Mouse (Mus musculus): ENCODE results near the gene Gm49387. TPM values are rescaled to one million over a fixed set of nuclear protein-coding genes. Genes with fewer than 3 reads are reported as not detected.

Gene Gm49387
- polyA plus RNA-seq, 1 experiment: 0.32 TPM

DNA sequence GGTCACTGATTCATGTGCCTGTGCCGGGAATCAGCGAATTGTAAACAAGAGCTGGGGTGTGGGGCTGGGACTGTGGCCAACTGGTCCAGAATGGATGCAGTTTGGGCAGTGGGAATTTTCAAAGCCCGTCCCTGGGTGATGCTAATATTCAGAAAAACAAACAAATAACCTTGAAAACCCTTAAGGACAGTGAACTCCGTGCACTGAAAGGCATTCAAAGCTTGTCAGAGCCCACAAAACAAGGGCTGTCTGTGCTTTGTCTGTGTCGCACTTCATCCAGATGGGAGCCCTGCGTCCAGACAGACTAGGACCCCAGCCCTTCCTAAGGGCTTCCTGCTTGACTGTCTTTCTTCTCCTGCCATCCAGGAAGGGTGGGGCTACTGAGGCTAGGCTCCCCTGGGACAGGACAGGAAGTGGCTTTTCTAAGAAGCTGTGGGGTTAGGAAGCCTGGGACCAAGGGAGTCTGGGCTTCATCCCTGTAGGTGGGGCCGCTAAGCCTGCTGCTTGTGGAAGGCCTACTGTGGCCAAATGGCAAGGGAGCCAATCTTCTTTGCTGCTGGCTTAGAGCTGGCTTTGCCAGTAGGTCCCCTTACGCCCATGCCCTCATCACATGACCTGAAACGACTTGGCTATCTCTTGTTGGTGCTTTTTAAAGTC lies 22.0 kb upstream of the Gm49387 start:
- Histone ChIP-seq H3K4me3 (ENCODE audit: extremely low read depth, insufficient read depth, insufficient read length) (no peak overlapping the region), H3K4me1 (ENCODE audit: control insufficient read depth, insufficient read depth, insufficient read length) (peaks cover 32% of the 10 kb centered on the region; the same call in 1 of the 2 replicates), H3K27ac (ENCODE audit: insufficient read depth, low read length) (peak overlapping the region; percentile 89), H3K27me3 (ENCODE audit: control insufficient read depth, insufficient read depth, low read length) (no peaks in the 10 kb centered on the region), H3K36me3 (ENCODE audit: control insufficient read depth, insufficient read depth, low read length) (no peaks in the 10 kb centered on the region)
- DNase-seq (ENCODE audit: low read depth in 1 of 2, low spot score in 2 of 2): peak in 1 of 2 experiments; percentile 65
- TF ChIP-seq POLR2A (IDR thresholded peaks at IDR 0.05; ENCODE audit: low read depth, low read length): no peak
- 20% methylated on average over 9 of the region's 9 CpGs for WGBS

- WGBS: 1% methylated on average over 44 of the region's 44 CpGs
- H3K4me3 ChIP-seq (ENCODE audit: extremely low read depth, insufficient read depth, insufficient read length): peak overlapping the region; percentile 60
- TF ChIP-seq POLR2A (IDR thresholded peaks at IDR 0.05; ENCODE audit: low read depth, low read length): peak; percentile 42; the same call in 1 of the 2 replicates
- no peak for TF ChIP-seq CTCF (IDR thresholded peaks at IDR 0.05; ENCODE audit: extremely low read depth, insufficient read depth, insufficient read length, insufficient replicate concordance)
- H3K27ac ChIP-seq (ENCODE audit: insufficient read depth, low read length): peak overlapping the region; percentile 89
- no peaks in the 10 kb centered on the region for H3K27me3 ChIP-seq (ENCODE audit: control insufficient read depth, insufficient read depth, low read length)
- DNase-seq (ENCODE audit: low read depth in 1 of 2, low spot score in 2 of 2): peak; percentile 57 to 79
- H3K36me3 ChIP-seq (ENCODE audit: control insufficient read depth, insufficient read depth, low read length): no peaks in the 10 kb centered on the region
- peaks cover 32% of the 10 kb centered on the region; the same call in 1 of the 2 replicates for H3K4me1 ChIP-seq (ENCODE audit: control insufficient read depth, insufficient read depth, insufficient read length)
Measured at GRCm38 (mm10) chr14:31661671-31662554, 21.2 kb upstream of the Gm49387 start.

DNA sequence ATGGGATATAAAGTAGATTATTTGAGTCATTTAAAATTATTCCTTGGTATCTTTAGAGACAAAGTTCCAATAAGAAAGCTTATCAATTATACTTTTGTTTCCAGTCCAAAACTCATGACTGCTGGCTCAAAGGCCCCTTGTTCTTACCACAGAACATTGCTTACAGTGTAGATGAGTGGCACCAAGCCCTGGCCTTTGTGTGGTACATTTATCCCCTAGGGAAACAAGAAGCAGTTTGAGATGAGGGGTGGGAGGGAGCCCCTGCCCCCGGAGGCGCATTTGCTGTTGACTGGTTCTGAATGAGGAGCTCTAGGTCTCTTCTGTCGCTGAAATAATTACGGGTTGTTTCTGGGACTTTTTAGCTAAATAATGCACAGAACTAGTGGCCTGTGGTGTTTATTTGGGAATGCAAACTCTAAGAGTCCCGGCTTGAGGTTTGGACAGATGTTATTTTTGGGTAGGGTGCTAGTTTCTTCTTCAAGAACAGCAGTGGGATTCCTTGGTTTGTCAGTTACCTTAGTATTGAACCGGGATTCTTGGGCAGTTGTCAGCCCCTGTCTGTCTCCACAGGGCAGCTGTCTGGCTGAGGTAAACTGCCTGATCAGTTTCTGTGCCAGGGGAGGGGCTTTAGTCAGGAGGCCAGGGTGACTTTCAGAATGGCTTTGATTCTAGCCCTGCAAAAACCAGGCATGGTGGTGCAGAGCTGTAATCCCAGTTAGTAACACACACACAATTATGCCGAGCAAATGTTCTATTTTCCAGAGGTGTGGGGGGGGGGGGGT lies 19.8 kb upstream of the Gm49387 start:
- Histone ChIP-seq H3K4me1 (ENCODE audit: control insufficient read depth, insufficient read depth, insufficient read length) (peaks cover 29% of the 10 kb centered on the region; the same call in 1 of the 2 replicates), H3K27me3 (ENCODE audit: control insufficient read depth, insufficient read depth, low read length) (no peaks in the 10 kb centered on the region), H3K27ac (ENCODE audit: insufficient read depth, low read length) (no peak overlapping the region), H3K4me3 (ENCODE audit: extremely low read depth, insufficient read depth, insufficient read length) (no peak overlapping the region), H3K36me3 (ENCODE audit: control insufficient read depth, insufficient read depth, low read length) (no peaks in the 10 kb centered on the region)
- no peak for DNase-seq (ENCODE audit: low read depth in 1 of 2, low spot score in 2 of 2)
- TF ChIP-seq POLR2A (IDR thresholded peaks at IDR 0.05; ENCODE audit: low read depth, low read length) (no peak), CTCF (IDR thresholded peaks at IDR 0.05; ENCODE audit: extremely low read depth, insufficient read depth, insufficient read length, insufficient replicate concordance) (no peak)
- 58% methylated on average over 7 of the region's 7 CpGs for WGBS

GRCm38 (mm10) chr14:31659501-31660181 lies 19.0 kb upstream of the Gm49387 start:
- no peak for TF ChIP-seq POLR2A (IDR thresholded peaks at IDR 0.05; ENCODE audit: low read depth, low read length)
- TF ChIP-seq CTCF (IDR thresholded peaks at IDR 0.05; ENCODE audit: extremely low read depth, insufficient read depth, insufficient read length, insufficient replicate concordance): no peak
- WGBS: 43% methylated on average over 10 of the region's 10 CpGs
- peak overlapping the region; percentile 22; the same call in 1 of the 2 replicates for H3K27ac ChIP-seq (ENCODE audit: insufficient read depth, low read length)
- H3K27me3 ChIP-seq (ENCODE audit: control insufficient read depth, insufficient read depth, low read length): no peaks in the 10 kb centered on the region
- peaks cover 22% of the 10 kb centered on the region; the same call in 1 of the 2 replicates for H3K4me1 ChIP-seq (ENCODE audit: control insufficient read depth, insufficient read depth, insufficient read length)
- no peaks in the 10 kb centered on the region for H3K36me3 ChIP-seq (ENCODE audit: control insufficient read depth, insufficient read depth, low read length)
- no peak for DNase-seq (ENCODE audit: low read depth in 1 of 2, low spot score in 2 of 2)
- no peak overlapping the region for H3K4me3 ChIP-seq (ENCODE audit: extremely low read depth, insufficient read depth, insufficient read length)

- peaks cover 9% of the 10 kb centered on the region; the same call in 1 of the 2 replicates for H3K4me1 ChIP-seq (ENCODE audit: control insufficient read depth, insufficient read depth, insufficient read length)
- no peak overlapping the region for H3K27ac ChIP-seq (ENCODE audit: insufficient read depth, low read length)
- WGBS: 92% methylated on average over 8 of the region's 8 CpGs
Measured at GRCm38 (mm10) chr14:31658126-31658680, 17.5 kb upstream of the Gm49387 start.

More at GRCm38 (mm10) chr14:31658126-31658680, 17.5 kb upstream of the Gm49387 start:
- no peak for TF ChIP-seq POLR2A (IDR thresholded peaks at IDR 0.05; ENCODE audit: low read depth, low read length)
- no peaks in the 10 kb centered on the region for H3K27me3 ChIP-seq (ENCODE audit: control insufficient read depth, insufficient read depth, low read length)
- H3K36me3 ChIP-seq (ENCODE audit: control insufficient read depth, insufficient read depth, low read length): no peaks in the 10 kb centered on the region
- DNase-seq (ENCODE audit: low read depth in 1 of 2, low spot score in 2 of 2): no peak
- no peak overlapping the region for H3K4me3 ChIP-seq (ENCODE audit: extremely low read depth, insufficient read depth, insufficient read length)
